Mouse (Mus musculus): ENCODE measurements around the gene Clip4. TPM values are rescaled to one million over a fixed set of nuclear protein-coding genes. Genes with fewer than 3 reads are reported as not detected.

Gene Clip4
- polyA plus RNA-seq, 1 experiment, result not detected

DNA sequence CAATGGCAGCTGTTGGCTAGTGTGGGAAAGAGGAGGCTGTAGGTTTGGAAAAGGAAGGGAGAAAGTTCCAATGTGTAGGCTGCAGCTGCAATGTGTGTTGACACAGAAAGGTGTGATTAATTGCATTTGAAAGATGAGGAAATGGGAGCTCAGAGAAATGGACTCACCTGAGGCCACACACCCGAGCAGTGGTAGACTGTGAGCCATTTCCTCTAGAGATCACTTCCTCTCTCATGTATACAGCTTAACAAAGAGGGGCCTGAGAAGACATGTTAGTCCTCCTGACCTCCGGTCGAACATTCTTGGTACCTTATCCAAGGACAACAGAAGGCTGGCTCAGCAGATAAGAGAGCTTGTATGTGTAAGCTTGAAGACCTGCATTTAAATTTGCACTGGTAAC, 144.9 kb downstream of the Clip4 start:
- TF ChIP-seq CTCF (IDR thresholded peaks at IDR 0.05; ENCODE audit: low read depth, low read length) (no peak), POLR2A (IDR thresholded peaks at IDR 0.05; ENCODE audit: borderline replicate concordance, low read depth, low read length) (no peak)
- Histone ChIP-seq H3K4me3 (ENCODE audit: insufficient read depth, low read length) (no peak overlapping the region), H3K27ac (ENCODE audit: insufficient read depth, low read depth, low read length) (no peak overlapping the region), H3K4me1 (ENCODE audit: control insufficient read depth, insufficient read depth, low read length) (no peaks in the 10 kb centered on the region)

Other genes starting within 250 kb of the Clip4 start
- gene Ndc80, start 241.6 kb upstream of the Clip4 start, polyA plus RNA-seq (2012; ENCODE audit: insufficient read depth, insufficient read length, missing spikeins), result 34.5 and 37.8 TPM in 2 replicates
- gene Spdya, start 216.4 kb upstream of the Clip4 start, polyA plus RNA-seq (2012; ENCODE audit: insufficient read depth, insufficient read length, missing spikeins), result not detected in 2 replicates
- gene Wdr43, start 152.6 kb upstream of the Clip4 start, polyA plus RNA-seq (2012; ENCODE audit: insufficient read depth, insufficient read length, missing spikeins), result 29.9 and 32.7 TPM in 2 replicates
- gene Togaram2, start 95.2 kb upstream of the Clip4 start, polyA plus RNA-seq (2012; ENCODE audit: insufficient read depth, insufficient read length, missing spikeins), result not detected in 2 replicates
- gene Pcare, start 15.6 kb upstream of the Clip4 start, polyA plus RNA-seq (2012; ENCODE audit: insufficient read depth, insufficient read length, missing spikeins), result not detected in 2 replicates

All from bone marrow macrophage, adult 2 months (primary cell).